Mouse (Mus musculus): Measurements from ENCODE around the gene Lrriq4.
A peak's percentile ranks its signal among the peaks of the same experiment; 100 is the strongest.
"Not testable (repeated sequence)": the region's sequence is repeated elsewhere in the genome, so short reads cannot be mapped to it uniquely, and the experiment has no call there.

Gene Lrriq4

DNA sequence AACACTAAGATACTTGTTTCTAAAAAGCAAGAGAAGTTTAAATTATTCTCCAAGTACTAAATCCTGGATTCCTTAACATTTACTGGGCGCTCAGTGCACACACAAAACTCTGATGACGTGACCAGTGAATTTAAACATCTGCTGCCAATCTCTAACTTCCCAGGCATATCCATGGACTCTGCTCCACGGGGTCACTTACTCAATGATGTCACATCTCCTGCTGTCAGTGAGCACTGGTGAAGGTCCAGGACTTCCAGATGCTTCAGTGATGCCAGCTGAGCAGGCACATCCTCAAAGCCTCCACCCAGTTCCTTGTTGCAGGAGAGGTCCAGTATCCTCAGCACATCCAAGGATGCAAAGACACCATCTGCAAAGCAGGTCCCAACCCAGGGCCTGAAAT, 42.9 kb downstream of the Lrriq4 start:
- no peak for DNase-seq

DNA sequence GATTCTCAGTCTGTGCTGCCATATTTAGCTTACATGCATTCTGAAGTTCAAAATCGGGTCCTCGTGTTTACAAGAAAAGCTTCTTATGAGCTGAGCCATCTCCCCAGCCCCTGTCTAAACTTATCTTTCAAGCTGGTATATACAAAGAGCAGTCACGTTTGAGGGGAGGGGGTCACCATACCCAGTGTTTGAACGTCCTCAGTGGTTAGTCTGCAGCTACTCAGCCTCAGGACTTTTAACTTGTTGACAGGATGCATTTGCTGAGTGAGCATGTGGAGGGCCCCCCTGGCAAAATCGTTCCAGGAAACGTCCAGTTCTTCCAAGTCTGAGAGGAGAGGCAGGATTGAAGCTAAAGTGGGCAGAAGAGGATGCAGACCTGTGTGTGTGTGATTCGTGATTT, 46.7 kb downstream of the Lrriq4 start:
- DNase-seq = no peak

DNA sequence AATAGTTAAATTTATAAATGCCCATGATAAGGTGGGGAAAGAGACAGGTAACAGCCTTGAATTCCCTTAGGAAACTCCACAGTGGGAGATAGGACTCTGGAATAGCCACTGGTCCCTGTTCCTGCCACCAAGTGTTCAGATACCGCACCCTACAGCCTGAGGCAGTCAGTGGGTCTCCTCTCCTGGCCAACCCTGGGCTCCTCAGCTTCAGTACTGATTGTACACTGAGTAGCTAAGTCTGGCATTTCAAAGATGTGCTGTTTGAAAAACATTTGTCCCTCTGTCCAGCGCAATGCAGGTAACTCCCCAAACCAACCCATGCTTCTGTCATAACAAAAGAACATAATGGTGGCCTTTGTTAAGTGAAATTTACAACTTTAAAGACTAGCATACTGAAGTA, 51.4 kb downstream of the Lrriq4 start:
- DNase-seq = no peak

DNA sequence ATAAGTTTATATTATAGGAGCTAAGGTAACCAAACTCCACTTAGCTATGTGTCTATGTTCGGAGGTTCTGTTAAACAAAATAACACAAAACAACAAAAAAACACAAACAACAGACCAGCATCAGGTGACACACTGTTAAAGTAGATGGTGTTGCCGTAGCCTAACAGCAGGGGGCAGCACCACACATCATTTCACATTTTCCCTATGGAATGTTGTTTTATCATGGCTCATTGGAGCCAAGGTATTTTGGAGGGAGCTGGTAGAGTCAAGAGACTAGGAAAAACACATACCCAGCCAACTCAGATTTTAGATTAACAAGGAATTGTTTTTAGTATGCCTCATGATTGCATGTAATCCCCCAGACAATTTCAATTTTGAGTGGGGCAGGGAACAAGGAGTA, 52.0 kb downstream of the Lrriq4 start:
- DNase-seq = peak; percentile 65

DNA sequence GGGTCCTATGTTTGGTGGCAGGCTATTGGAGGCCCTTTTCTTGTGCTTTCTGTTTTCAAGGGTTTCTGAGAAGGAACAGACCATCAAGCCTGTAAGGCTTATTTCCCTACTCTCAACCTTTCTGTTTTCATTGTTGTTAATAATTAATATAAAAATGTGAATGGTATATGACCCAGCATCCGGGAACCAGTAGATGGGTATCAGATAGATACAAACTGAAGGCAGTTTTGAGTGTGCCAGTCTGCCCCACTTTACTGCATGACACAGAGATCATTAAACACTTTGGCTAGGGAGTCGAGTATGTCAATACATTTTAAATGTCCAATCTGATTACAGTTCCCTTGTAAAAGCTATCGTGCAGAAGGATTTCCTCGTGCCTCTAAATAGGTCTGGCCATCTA, 53.6 kb downstream of the Lrriq4 start:
- no peak for DNase-seq

DNA sequence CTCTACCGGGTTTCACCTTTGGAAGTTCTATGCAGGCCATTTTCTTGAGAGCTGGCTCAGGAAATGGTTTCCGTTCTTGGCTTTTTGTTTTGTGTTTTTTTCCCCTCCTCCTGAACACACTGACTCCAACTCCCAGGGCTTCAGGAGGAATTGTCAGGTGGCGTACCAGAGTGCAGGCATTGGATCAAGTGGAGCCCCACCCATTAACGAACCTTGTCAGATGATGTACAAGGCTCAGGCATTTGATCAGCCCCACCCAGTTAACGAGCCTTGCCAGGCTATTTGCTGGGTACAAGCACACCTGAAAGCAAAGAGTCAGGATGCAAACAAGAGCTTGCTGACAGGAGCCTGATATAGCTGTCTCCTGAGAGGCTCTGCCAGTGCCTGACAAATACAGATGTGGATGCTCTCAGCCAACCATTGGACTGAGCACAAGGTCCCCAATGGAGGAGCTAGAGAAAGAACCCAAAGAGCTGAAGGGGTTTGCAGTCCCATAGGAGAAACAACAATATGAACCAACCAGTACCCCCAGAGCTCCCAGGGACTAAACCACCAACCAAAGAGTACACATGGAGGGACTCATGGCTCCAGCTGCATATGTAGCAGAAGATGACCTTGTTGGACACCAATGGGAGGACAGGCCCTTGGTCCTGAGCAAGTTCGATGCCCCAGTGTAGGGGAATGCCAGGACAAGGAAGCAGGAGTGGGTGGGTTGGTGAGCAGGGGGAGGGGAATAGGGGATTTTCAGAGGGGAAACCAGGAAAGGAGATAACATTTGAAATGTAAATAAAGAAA, 55.6 kb downstream of the Lrriq4 start, which contains the start of gene Lrrc31:
Gene Lrrc31, minus strand, starts transcription at position 133 of the 795 bp plus-strand sequence.
- DNase-seq = not testable (repeated sequence)

DNA sequence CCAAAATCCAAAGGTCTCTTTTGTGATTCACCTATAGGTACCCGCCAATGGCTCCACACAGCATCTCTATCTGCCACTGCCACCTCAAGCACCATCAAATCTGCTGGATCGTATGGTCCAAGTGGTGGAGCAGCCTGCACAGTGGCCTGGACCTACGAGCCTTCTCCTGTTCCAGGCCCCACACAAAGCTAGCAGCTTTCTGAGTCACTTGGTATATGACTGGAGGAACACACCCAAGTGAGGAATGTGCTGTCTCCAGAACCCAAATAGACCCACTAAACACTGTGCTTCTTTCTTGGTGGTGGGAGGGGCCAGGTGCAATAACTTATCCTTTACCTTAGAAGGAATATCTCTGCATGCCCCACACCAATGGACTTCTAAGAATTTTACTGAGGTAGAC, 61.7 kb downstream of the Lrriq4 start:
- no peak for DNase-seq

DNA sequence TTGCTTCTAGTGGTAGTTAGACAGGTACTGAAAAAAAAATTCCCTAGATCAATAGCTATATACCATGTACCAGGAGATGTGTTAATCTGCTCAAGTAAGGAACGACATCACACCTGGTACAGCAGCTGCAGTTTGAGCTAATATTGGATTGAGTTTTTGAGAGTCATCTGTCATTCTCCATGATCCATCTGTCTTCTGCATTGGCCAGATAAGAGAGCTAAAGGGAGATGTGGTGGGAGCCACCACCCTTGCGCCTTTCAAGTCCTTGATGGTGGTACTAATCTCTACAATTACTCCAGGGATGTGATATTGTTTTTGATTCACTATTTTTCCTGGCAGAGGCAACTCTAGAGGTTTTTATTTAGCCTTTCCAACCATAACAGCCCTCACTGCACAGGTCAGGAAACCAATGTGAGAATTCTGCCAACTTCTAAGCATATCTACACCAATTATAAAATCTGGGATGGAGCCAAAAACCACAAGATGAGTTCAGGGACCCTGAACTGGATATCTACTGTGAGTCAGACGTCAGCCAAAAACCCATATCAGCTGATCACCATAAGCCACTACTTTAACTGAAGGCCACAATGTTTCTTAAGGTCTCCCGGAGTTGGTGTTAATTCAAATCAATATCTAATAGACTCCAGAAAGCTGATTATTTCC, 62.4 kb downstream of the Lrriq4 start:
- no peak for DNase-seq

DNA sequence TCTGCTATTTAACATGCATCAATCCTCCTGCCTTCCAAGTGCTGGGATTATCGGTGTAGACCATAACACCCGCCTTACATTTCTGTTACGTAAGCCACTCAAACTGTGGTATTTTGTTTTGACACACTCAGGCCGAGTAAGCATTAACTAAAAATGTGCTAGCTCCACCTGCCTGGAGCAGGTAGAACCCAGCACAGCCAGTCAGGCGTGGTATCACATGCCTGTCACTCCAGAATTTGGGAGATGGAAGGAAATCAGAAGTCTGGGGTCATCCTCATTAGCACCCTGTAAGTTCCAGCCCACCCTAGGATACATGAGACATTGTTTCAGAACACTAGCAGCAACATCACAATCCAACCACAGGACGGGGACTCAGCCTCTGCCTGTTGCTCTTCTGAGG, 65.9 kb downstream of the Lrriq4 start:
- DNase-seq = no peak

DNA sequence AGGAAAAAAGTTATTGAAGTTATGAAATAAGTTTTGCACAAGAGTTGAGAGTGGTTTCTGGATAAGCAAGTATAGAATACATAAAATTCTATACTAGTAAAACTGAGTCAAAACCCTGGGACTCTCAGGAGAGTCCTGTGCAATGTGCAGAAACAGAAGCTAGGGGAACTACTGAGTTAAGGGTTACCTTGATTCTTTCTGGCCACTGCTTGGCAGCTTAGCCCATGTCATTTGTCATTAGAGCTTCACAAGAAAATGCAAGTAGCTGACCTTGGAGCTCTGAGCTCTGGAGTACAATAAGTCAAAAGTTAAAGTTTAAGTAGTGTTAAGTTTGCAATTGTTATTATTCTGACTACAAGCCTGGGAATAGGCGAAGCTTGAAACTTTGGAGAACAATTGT, 69.0 kb downstream of the Lrriq4 start:
- DNase-seq = no peak

DNA sequence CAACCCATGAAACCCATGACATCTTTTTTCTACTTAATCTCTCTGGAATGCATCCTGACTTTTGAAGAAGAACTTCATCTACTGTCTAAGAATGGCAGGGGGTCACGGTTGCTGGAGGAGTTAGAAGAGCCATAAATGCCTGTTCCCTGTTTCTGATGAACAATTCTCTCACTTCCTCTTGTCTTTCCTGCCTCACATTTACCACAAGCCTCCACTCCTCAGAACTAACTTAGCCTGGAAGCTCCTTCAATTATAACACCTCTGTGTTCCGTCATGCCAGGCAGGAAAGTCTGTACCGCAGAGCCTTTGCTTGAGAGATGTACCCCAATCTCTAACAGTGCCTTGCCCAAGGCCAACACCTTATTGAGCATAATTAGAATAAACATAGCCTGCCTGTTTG, 74.3 kb downstream of the Lrriq4 start:
- no peak for DNase-seq

Data from right cerebral cortex, postnatal 14 days (tissue).